Mouse (Mus musculus): ENCODE results near the gene A730061H03Rik. TPM values are rescaled to one million over a fixed set of nuclear protein-coding genes. Genes with fewer than 3 reads are reported as not detected.
A peak's percentile ranks its signal among the peaks of the same experiment; 100 is the strongest.

The A730061H03Rik gene
- polyA plus RNA-seq, 1 experiment from 2014 or later, result 3.2 TPM

GRCm38 (mm10) chr14:55559799-55560201, 406 bp downstream of the A730061H03Rik start, which contains the start of gene Dcaf11:
Gene Dcaf11, plus strand, starts transcription at chr14:55560006.
- peak within 1 kb of the TSS; percentile 100 for H3K27ac ChIP-seq (ENCODE audit: low read length)
- no peaks in the 10 kb centered on the region for H3K9me3 ChIP-seq (replicated peaks; ENCODE audit: control insufficient read depth, low read length)
- peak within 1 kb of the TSS; percentile 78 for H3K4me3 ChIP-seq (ENCODE audit: low read depth, low read length)
- peaks cover 7% of the 10 kb centered on the region for H3K36me3 ChIP-seq (ENCODE audit: control insufficient read depth, insufficient read depth)
- no peaks in the 10 kb centered on the region for H3K27me3 ChIP-seq (ENCODE audit: control insufficient read depth, insufficient read depth, low read depth, low read length)
- H3K9ac ChIP-seq (ENCODE audit: low read depth, low read length), result peak within 1 kb of the TSS; percentile 90
- peak within 1 kb of the TSS; percentile 89 for H3K4me2 ChIP-seq (ENCODE audit: low read depth, low read length)
- ATAC-seq (ENCODE audit: low read depth), result peak; percentile 76
- WGBS (ENCODE audit: insufficient replicate concordance), result under 1% methylated on average over 27 of the region's 27 CpGs
- H3K4me1 ChIP-seq (ENCODE audit: control insufficient read depth, low read depth, low read length), result peaks cover 43% of the 10 kb centered on the region

GRCm38 (mm10) chr14:55558740-55559448, 1.3 kb downstream of the A730061H03Rik start:
- peak; percentile 20 for ATAC-seq (ENCODE audit: low read depth)
- Histone ChIP-seq H3K27ac (ENCODE audit: low read length) (peak overlapping the region; percentile 100), H3K9ac (ENCODE audit: low read depth, low read length) (peak overlapping the region; percentile 90; the same call in 1 of the 2 replicates), H3K4me1 (ENCODE audit: control insufficient read depth, low read depth, low read length) (peaks cover 47% of the 10 kb centered on the region), H3K4me3 (ENCODE audit: low read depth, low read length) (peak overlapping the region; percentile 78), H3K4me2 (ENCODE audit: low read depth, low read length) (peak overlapping the region; percentile 89), H3K27me3 (ENCODE audit: control insufficient read depth, insufficient read depth, low read depth, low read length) (no peaks in the 10 kb centered on the region), H3K36me3 (ENCODE audit: control insufficient read depth, insufficient read depth) (no peaks in the 10 kb centered on the region), H3K9me3 (replicated peaks; ENCODE audit: control insufficient read depth, low read length) (no peaks in the 10 kb centered on the region)
- WGBS (ENCODE audit: insufficient replicate concordance), result 31% methylated on average over 6 of the region's 6 CpGs

GRCm38 (mm10) chr14:55557587-55557986, 2.6 kb downstream of the A730061H03Rik start:
- Histone ChIP-seq H3K4me3 (ENCODE audit: low read depth, low read length) (no peak overlapping the region), H3K4me1 (ENCODE audit: control insufficient read depth, low read depth, low read length) (peaks cover 47% of the 10 kb centered on the region), H3K36me3 (ENCODE audit: control insufficient read depth, insufficient read depth) (no peaks in the 10 kb centered on the region), H3K9me3 (replicated peaks; ENCODE audit: control insufficient read depth, low read length) (no peaks in the 10 kb centered on the region), H3K27me3 (ENCODE audit: control insufficient read depth, insufficient read depth, low read depth, low read length) (no peaks in the 10 kb centered on the region), H3K27ac (ENCODE audit: low read length) (peak overlapping the region; percentile 83), H3K4me2 (ENCODE audit: low read depth, low read length) (no peak overlapping the region), H3K9ac (ENCODE audit: low read depth, low read length) (peak overlapping the region; percentile 10; the same call in 1 of the 2 replicates)
- 76% methylated on average over 3 of the region's 3 CpGs for WGBS (ENCODE audit: insufficient replicate concordance)
- no peak for ATAC-seq (ENCODE audit: low read depth)

- 13% methylated on average over 5 of the region's 5 CpGs for WGBS (ENCODE audit: insufficient replicate concordance)
- Histone ChIP-seq H3K9ac (ENCODE audit: low read depth, low read length) (no peak overlapping the region; the same call in 1 of the 2 replicates), H3K4me1 (ENCODE audit: control insufficient read depth, low read depth, low read length) (peaks cover 47% of the 10 kb centered on the region), H3K27me3 (ENCODE audit: control insufficient read depth, insufficient read depth, low read depth, low read length) (no peaks in the 10 kb centered on the region), H3K9me3 (replicated peaks; ENCODE audit: control insufficient read depth, low read length) (no peaks in the 10 kb centered on the region), H3K36me3 (ENCODE audit: control insufficient read depth, insufficient read depth) (no peaks in the 10 kb centered on the region), H3K4me3 (ENCODE audit: low read depth, low read length) (no peak overlapping the region), H3K4me2 (ENCODE audit: low read depth, low read length) (no peak overlapping the region), H3K27ac (ENCODE audit: low read length) (peak overlapping the region; percentile 83)
- ATAC-seq (ENCODE audit: low read depth), result no peak
Observed at GRCm38 (mm10) chr14:55557003-55557402, 3.2 kb downstream of the A730061H03Rik start.

- no peaks in the 10 kb centered on the region for H3K27me3 ChIP-seq (ENCODE audit: control insufficient read depth, insufficient read depth, low read depth, low read length)
- peaks cover 35% of the 10 kb centered on the region for H3K4me1 ChIP-seq (ENCODE audit: control insufficient read depth, low read depth, low read length)
- H3K4me3 ChIP-seq (ENCODE audit: low read depth, low read length), result no peak overlapping the region
- H3K9me3 ChIP-seq (replicated peaks; ENCODE audit: control insufficient read depth, low read length), result no peaks in the 10 kb centered on the region
- H3K36me3 ChIP-seq (ENCODE audit: control insufficient read depth, insufficient read depth), result no peaks in the 10 kb centered on the region
- H3K9ac ChIP-seq (ENCODE audit: low read depth, low read length), result no peak overlapping the region
- 70% methylated on average over 3 of the region's 3 CpGs for WGBS (ENCODE audit: insufficient replicate concordance)
- no peak for ATAC-seq (ENCODE audit: low read depth)
- H3K27ac ChIP-seq (ENCODE audit: low read length), result no peak overlapping the region
- no peak overlapping the region for H3K4me2 ChIP-seq (ENCODE audit: low read depth, low read length)
Observed at GRCm38 (mm10) chr14:55555788-55556187, 4.4 kb downstream of the A730061H03Rik start.

- no peak overlapping the region for H3K27ac ChIP-seq (ENCODE audit: low read length)
- no peak for ATAC-seq (ENCODE audit: low read depth)
- no peak overlapping the region for H3K4me2 ChIP-seq (ENCODE audit: low read depth, low read length)
- no peak overlapping the region for H3K4me3 ChIP-seq (ENCODE audit: low read depth, low read length)
- H3K9ac ChIP-seq (ENCODE audit: low read depth, low read length), result no peak overlapping the region
- peaks cover 35% of the 10 kb centered on the region for H3K4me1 ChIP-seq (ENCODE audit: control insufficient read depth, low read depth, low read length)
- H3K27me3 ChIP-seq (ENCODE audit: control insufficient read depth, insufficient read depth, low read depth, low read length), result no peaks in the 10 kb centered on the region
- H3K9me3 ChIP-seq (replicated peaks; ENCODE audit: control insufficient read depth, low read length), result no peaks in the 10 kb centered on the region
- H3K36me3 ChIP-seq (ENCODE audit: control insufficient read depth, insufficient read depth), result peaks cover 4% of the 10 kb centered on the region
Observed at GRCm38 (mm10) chr14:55554635-55555034, 5.6 kb downstream of the A730061H03Rik start.

GRCm38 (mm10) chr14:55551794-55552193, 8.4 kb downstream of the A730061H03Rik start:
- no peak overlapping the region for H3K4me2 ChIP-seq (ENCODE audit: low read depth, low read length)
- no peak overlapping the region for H3K4me3 ChIP-seq (ENCODE audit: low read depth, low read length)
- H3K27me3 ChIP-seq (ENCODE audit: control insufficient read depth, insufficient read depth, low read depth, low read length), result no peaks in the 10 kb centered on the region
- no peak overlapping the region for H3K9ac ChIP-seq (ENCODE audit: low read depth, low read length)
- peaks cover 29% of the 10 kb centered on the region for H3K36me3 ChIP-seq (ENCODE audit: control insufficient read depth, insufficient read depth)
- peaks cover 14% of the 10 kb centered on the region for H3K4me1 ChIP-seq (ENCODE audit: control insufficient read depth, low read depth, low read length)
- no peak overlapping the region for H3K27ac ChIP-seq (ENCODE audit: low read length)
- ATAC-seq (ENCODE audit: low read depth), result no peak
- WGBS (ENCODE audit: insufficient replicate concordance), result 87% methylated on average over 8 of the region's 8 CpGs
- H3K9me3 ChIP-seq (replicated peaks; ENCODE audit: control insufficient read depth, low read length), result no peaks in the 10 kb centered on the region

GRCm38 (mm10) chr14:55551347-55551746, 8.9 kb downstream of the A730061H03Rik start:
- peaks cover 10% of the 10 kb centered on the region for H3K4me1 ChIP-seq (ENCODE audit: control insufficient read depth, low read depth, low read length)
- 77% methylated on average over 5 of the region's 5 CpGs for WGBS (ENCODE audit: insufficient replicate concordance)
- H3K36me3 ChIP-seq (ENCODE audit: control insufficient read depth, insufficient read depth), result peaks cover 34% of the 10 kb centered on the region
- no peak for ATAC-seq (ENCODE audit: low read depth)
- no peak overlapping the region for H3K4me3 ChIP-seq (ENCODE audit: low read depth, low read length)
- no peak overlapping the region for H3K4me2 ChIP-seq (ENCODE audit: low read depth, low read length)
- H3K27me3 ChIP-seq (ENCODE audit: control insufficient read depth, insufficient read depth, low read depth, low read length), result no peaks in the 10 kb centered on the region
- H3K27ac ChIP-seq (ENCODE audit: low read length), result no peak overlapping the region
- H3K9me3 ChIP-seq (replicated peaks; ENCODE audit: control insufficient read depth, low read length), result no peaks in the 10 kb centered on the region
- no peak overlapping the region for H3K9ac ChIP-seq (ENCODE audit: low read depth, low read length)

GRCm38 (mm10) chr14:55550191-55550590, 10.0 kb downstream of the A730061H03Rik start:
- Histone ChIP-seq H3K4me2 (ENCODE audit: low read depth, low read length) (no peak overlapping the region), H3K27me3 (ENCODE audit: control insufficient read depth, insufficient read depth, low read depth, low read length) (no peaks in the 10 kb centered on the region), H3K36me3 (ENCODE audit: control insufficient read depth, insufficient read depth) (peaks cover 43% of the 10 kb centered on the region), H3K9me3 (replicated peaks; ENCODE audit: control insufficient read depth, low read length) (no peaks in the 10 kb centered on the region), H3K4me3 (ENCODE audit: low read depth, low read length) (no peak overlapping the region), H3K9ac (ENCODE audit: low read depth, low read length) (no peak overlapping the region), H3K27ac (ENCODE audit: low read length) (no peak overlapping the region), H3K4me1 (ENCODE audit: control insufficient read depth, low read depth, low read length) (peaks cover 4% of the 10 kb centered on the region)
- WGBS (ENCODE audit: insufficient replicate concordance), result 84% methylated on average over 6 of the region's 6 CpGs
- ATAC-seq (ENCODE audit: low read depth), result no peak

All from liver, embryonic 16.5 days (tissue).